Mouse (Mus musculus) forebrain, embryonic 10.5 days (tissue): ENCODE results near the gene Cenpu. TPM values are rescaled to one million over a fixed set of nuclear protein-coding genes. Genes with fewer than 3 reads are reported as not detected.

Source experiments
- polyA plus RNA-seq: library from polyadenylated mRNA; unstranded; fragments of >200 nt; fragmentation: Nextera tagmentation; extraction: Ambion mirVana; gene quantifications from 2 replicates; pipeline ENCODE4 v1.2.1, GENCODE M21; 2016

Gene Cenpu
- polyA plus RNA-seq, 1 experiment from 2014 or later: 34.2 TPM

Other genes with a start within 250 kb of the Cenpu start
- gene Acsl1, start 81.0 kb upstream of the Cenpu start, polyA plus RNA-seq: 6.5 and 6.9 TPM in 2 replicates
- gene Primpol, start 65.2 kb downstream of the Cenpu start, polyA plus RNA-seq: 8.5 and 9.9 TPM in 2 replicates
- 132 and 139 TPM in 2 replicates for gene Casp3, start 65.3 kb downstream of the Cenpu start, polyA plus RNA-seq
- gene Irf2, start 187.7 kb downstream of the Cenpu start, polyA plus RNA-seq: 5.6 and 7.8 TPM in 2 replicates